Mouse (Mus musculus) thymus, postnatal 0 days (tissue): ENCODE measurements around the gene Spindoc. TPM values are rescaled to one million over a fixed set of nuclear protein-coding genes. Genes with fewer than 3 reads are reported as not detected.

ENCODE experiments used
- DNase-seq: peaks from one replicate; pipeline ENCODE4 v3.0.0-alpha.2; 2015; ENCODE audit warnings: low spot score
- polyA plus RNA-seq: library from polyadenylated mRNA; unstranded; fragments of >200 nt; fragmentation: Nextera tagmentation; extraction: Ambion mirVana; gene quantifications from 2 replicates; pipeline ENCODE4 v1.2.1, GENCODE M21; 2015

The Spindoc gene
- polyA plus RNA-seq: 28.6 and 35.2 TPM in 2 replicates

GRCm38 (mm10) chr19:7382903-7383865, at the start of gene Spindoc:
TSS of gene Spindoc (minus strand) at chr19:7382994.
- peak; percentile 91 for DNase-seq

GRCm38 (mm10) chr19:7425398-7425775, 42.6 kb upstream of the Spindoc start:
- no peak for DNase-seq

GRCm38 (mm10) chr19:7424590-7425397, 42.0 kb upstream of the Spindoc start:
- DNase-seq: no peak

GRCm38 (mm10) chr19:7424131-7424530, 41.3 kb upstream of the Spindoc start:
- no peak for DNase-seq

GRCm38 (mm10) chr19:7423656-7424030, 40.8 kb upstream of the Spindoc start:
- DNase-seq: no peak

- no peak for DNase-seq
Observed at GRCm38 (mm10) chr19:7423028-7423655, 40.3 kb upstream of the Spindoc start.

- no peak for DNase-seq
Observed at GRCm38 (mm10) chr19:7422656-7423027, 39.8 kb upstream of the Spindoc start.

- no peak for DNase-seq
Observed at GRCm38 (mm10) chr19:7421602-7422591, 39.1 kb upstream of the Spindoc start.

GRCm38 (mm10) chr19:7420841-7421601, 38.2 kb upstream of the Spindoc start:
- DNase-seq: no peak

GRCm38 (mm10) chr19:7420108-7420507, 37.3 kb upstream of the Spindoc start:
- peak; percentile 1 for DNase-seq

GRCm38 (mm10) chr19:7419134-7419533, 36.3 kb upstream of the Spindoc start:
- DNase-seq: peak; percentile 21

- peak; percentile 87 for DNase-seq
Observed at GRCm38 (mm10) chr19:7417911-7418849, 35.4 kb upstream of the Spindoc start.

- peak; percentile 80 for DNase-seq
Observed at GRCm38 (mm10) chr19:7416834-7417735, 34.3 kb upstream of the Spindoc start, which contains the start of gene 2700081O15Rik. TSS of gene 2700081O15Rik (plus strand) at chr19:7417625.

GRCm38 (mm10) chr19:7415916-7416833, 33.4 kb upstream of the Spindoc start:
- DNase-seq: no peak

GRCm38 (mm10) chr19:7412361-7412760, 29.6 kb upstream of the Spindoc start:
- DNase-seq: no peak

- DNase-seq: no peak
Observed at GRCm38 (mm10) chr19:7404623-7405229, 21.9 kb upstream of the Spindoc start.
